Mouse (Mus musculus) MEL-GATA-1-ER (cell line): ENCODE measurements around the gene Tmem183a.
A peak's percentile ranks its signal among the peaks of the same experiment; 100 is the strongest.

Experiments
- DNase-seq: peaks from one replicate; pipeline ENCODE4 v3.0.0-alpha.2; 2012; ENCODE audit warnings: low read depth; ENCODE audit errors: extremely low read depth

Gene Tmem183a

GRCm38 (mm10) chr1:134320691-134321301, 41.0 kb downstream of the Tmem183a start:
- DNase-seq = no peak

- DNase-seq = no peak
Measured at GRCm38 (mm10) chr1:134318261-134318660, 43.5 kb downstream of the Tmem183a start.

GRCm38 (mm10) chr1:134316361-134316760, 45.4 kb downstream of the Tmem183a start:
- DNase-seq = no peak

- DNase-seq = no peak
Measured at GRCm38 (mm10) chr1:134315181-134315580, 46.6 kb downstream of the Tmem183a start.

- DNase-seq = no peak
Measured at GRCm38 (mm10) chr1:134311760-134312159, 50.0 kb downstream of the Tmem183a start.

GRCm38 (mm10) chr1:134310729-134311128, 51.0 kb downstream of the Tmem183a start:
- no peak for DNase-seq

GRCm38 (mm10) chr1:134310291-134310690, 51.5 kb downstream of the Tmem183a start:
- no peak for DNase-seq

GRCm38 (mm10) chr1:134307409-134307808, 54.4 kb downstream of the Tmem183a start:
- no peak for DNase-seq

- no peak for DNase-seq
Measured at GRCm38 (mm10) chr1:134304940-134305339, 56.8 kb downstream of the Tmem183a start.

GRCm38 (mm10) chr1:134302568-134303238, 59.1 kb downstream of the Tmem183a start:
- peak; percentile 84 for DNase-seq

- no peak for DNase-seq
Measured at GRCm38 (mm10) chr1:134298636-134299411, 63.0 kb downstream of the Tmem183a start.

- no peak for DNase-seq
Measured at GRCm38 (mm10) chr1:134297265-134297664, 64.5 kb downstream of the Tmem183a start.
